Mouse (Mus musculus) retina, postnatal 1 day (tissue): ENCODE measurements around the gene Ccdc85b.
A peak's percentile ranks its signal among the peaks of the same experiment; 100 is the strongest.
"Not testable (repeated sequence)": the region's sequence is repeated elsewhere in the genome, so short reads cannot be mapped to it uniquely, and the experiment has no call there.

ENCODE experiments used
- DNase-seq: peaks from one replicate; pipeline ENCODE4 v3.0.0-alpha.2; 2012

Ccdc85b gene

GRCm38 (mm10) chr19:5457746-5458442 lies at the start of gene Ccdc85b:
TSS of gene Ccdc85b (minus strand) at chr19:5457894.
- DNase-seq = no peak

- no peak for DNase-seq
These were observed 46.0 kb upstream of the Ccdc85b start, which contains the start of gene 1700020D05Rik for GRCm38 (mm10) chr19:5503687-5504086. TSS of gene 1700020D05Rik (minus strand) at chr19:5503787.

DNA sequence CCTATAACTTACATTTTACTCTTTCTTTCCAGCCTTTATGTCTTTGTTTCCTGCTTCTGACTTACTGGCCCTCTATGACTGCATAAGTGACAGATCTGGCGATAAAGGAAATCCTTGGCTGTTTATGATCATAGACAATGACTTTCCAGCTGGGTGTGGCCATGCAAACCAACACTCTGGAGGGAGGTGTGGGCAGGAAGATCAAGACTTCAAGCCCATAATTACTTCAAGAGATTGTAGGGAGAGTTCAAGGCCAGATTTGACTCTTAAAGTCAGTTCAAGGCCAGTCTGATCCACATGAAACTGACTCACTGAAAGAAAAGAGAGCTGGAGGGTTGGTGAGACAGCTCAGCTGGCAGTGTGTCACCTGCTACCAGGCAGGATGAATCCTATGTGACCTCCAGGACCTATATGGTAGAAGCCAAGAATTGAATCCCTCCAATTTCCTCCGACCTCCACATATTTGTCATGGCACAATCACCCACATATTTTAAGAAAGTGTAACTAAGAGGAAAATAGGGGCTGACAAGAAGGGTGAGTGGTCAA lies 42.7 kb upstream of the Ccdc85b start:
- DNase-seq = no peak

DNA sequence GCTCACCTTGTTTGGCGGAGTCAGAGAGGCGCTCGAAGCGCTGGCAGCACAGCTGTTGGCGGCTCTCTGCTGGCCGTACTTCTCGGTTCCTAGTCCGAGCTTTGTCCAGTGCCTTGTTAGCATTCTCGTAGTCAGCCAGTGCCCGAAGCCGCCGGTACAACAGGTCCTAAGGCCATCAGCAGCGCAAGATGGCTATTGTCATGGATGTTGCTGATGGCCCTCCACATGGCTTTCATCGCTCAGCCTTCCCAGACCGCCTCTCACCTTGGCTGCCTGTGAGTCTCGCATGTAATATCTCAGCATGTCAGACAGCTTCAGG lies 38.3 kb upstream of the Ccdc85b start:
- DNase-seq = no peak

GRCm38 (mm10) chr19:5495353-5496051 lies 37.8 kb upstream of the Ccdc85b start:
- no peak for DNase-seq

GRCm38 (mm10) chr19:5494314-5494713 lies 36.6 kb upstream of the Ccdc85b start:
- DNase-seq = no peak

GRCm38 (mm10) chr19:5493301-5493721 lies 35.6 kb upstream of the Ccdc85b start:
- DNase-seq = peak; percentile 42

DNA sequence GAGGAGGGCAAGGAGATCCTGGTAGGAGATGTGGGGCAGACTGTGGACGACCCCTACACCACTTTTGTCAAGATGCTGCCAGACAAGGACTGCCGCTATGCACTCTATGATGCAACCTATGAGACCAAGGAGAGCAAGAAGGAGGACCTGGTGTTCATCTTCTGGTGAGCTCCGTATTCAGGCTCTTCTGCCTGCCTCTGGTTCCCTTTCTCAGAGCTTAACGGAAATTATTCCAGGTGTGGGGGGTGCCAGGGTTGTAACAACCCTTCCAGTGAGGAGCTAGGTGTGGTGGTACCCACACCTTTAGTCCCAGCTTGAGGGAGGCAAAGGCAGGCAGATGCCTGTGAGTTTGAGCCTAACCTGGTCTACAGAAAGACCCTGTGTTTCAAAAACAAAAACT lies 34.9 kb upstream of the Ccdc85b start:
- no peak for DNase-seq

DNA sequence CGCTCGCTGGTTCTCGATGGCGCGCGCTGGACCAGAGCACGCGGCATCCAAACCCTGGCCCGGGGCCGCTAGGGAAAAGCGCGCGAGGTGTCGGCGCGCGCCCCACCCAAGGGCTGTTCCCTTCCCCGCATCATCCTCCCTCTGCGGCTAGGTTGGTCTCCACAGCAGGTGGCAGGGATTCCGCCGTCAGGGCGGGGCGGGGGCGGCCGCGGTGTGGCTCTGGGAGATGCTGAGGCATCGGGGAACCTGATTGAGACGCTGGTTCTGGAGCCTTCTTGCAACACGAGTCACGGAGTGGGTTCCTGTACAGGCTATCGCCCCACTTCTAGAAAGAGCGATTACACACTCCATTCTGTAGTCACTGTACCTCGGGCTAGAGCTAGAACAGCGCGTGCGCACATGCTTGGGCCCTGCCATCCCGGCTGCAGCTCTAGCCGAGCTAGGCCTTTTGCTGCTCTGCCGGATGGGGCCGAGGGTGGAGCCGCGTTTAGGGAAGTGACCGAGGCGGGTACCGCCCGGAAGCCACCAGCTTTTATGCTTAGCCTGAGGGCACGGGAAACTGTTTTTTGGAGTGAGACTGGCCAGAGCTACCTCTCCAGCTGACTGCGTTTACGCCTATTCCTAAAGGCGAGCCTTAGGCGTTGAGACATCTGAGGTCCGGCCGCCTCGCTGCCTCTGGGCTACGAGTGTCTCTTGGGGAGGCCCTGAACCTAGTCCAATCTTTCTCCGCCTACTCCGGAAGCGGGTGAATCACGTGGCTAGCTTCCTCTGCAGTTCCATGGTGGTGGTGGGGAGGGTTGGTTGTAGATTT lies 33.4 kb upstream of the Ccdc85b start:
- DNase-seq = peak; percentile 83

DNA sequence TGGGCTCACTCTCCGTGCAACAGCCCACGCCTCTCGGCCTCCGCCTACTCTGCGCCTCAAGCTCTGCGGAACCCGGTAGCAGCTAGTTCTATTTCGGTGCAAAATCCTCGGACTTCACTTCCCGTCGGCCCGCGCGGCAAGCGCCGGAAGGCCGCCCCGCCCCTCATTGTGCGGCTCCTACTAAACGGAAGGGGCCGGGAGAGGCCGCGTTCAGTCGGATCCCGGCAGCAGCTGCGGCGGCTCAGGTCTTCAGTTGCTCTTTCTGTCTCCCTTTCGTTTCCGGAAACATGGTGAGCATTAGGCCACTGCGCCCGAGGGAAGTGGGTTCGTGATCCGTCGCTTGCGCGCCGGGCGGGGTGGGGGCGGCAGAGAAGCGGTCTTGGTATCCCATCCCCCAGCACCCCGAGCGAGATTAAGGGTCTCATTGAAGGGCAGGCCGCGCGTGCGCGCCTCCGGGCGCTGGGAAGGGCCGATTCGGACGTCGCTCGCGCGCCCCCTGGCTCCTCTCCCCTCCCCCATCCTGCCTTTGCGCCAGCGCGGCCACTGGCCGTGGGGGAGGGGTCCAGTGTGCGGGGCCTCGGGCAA lies 32.7 kb upstream of the Ccdc85b start, which contains the start of gene Cfl1:
Gene Cfl1 (plus strand): TSS at position 143 of the 585 bp plus-strand sequence.
- DNase-seq = peak; percentile 98

- not testable (repeated sequence) for DNase-seq
These were observed 32.0 kb upstream of the Ccdc85b start for GRCm38 (mm10) chr19:5489721-5490120.

DNA sequence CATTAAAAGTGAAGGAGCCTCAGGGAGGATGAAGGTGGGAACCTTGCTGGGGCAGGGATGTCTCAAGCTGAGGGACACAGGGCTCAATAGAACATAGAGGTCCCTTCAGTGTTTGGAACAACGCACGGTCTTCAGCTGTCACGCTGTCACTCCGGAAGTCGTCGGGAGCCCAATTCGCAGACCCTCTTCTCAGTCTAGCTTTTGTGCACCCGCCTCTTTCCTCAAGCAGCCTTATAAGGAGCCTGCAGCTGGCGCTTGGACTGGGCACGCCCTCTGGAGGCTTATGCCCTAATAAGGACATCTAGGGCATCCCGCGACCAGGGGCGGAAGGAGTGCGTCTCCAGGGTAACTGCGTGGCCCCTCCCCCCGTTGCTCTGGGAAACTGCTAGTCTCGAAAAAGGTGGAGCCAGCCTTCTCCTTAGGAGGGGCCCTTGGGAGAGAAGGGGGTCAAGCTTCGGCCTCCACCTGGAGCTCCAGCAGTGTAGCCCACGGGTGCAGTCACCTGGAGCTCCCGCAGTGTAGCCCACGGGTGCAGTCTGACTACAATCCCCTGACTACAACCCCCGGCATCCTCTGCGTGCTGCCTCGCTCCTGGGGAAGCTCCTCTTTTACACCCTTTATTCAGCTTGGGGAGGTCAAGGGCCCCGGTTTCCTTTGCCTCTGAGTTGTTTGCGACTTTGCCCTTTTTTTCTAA lies 31.3 kb upstream of the Ccdc85b start:
- peak; percentile 99 for DNase-seq

GRCm38 (mm10) chr19:5487768-5488550 lies 30.3 kb upstream of the Ccdc85b start, which contains the start of gene Mus81:
TSS of gene Mus81 (minus strand) at chr19:5488402.
- peak; percentile 97 for DNase-seq

DNA sequence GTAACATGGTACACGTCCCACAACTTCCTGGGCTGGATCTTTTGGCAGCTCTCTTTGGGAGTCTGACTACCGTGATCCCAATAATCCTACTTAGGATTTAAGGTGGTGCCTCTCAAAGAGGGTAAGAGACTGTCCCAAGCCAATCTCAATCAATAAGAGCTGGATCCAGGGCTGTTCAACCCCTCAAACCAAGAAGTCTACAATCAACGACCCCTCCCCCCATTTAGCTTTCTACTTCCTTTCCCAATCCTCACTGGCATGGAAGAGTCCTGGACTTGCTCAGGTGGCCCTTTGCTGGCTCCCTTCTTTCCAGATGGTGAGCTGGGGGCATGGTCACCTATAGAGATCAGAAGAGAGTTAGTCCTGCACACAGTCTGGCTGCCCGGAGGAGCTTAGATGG lies 29.1 kb upstream of the Ccdc85b start:
- no peak for DNase-seq

DNA sequence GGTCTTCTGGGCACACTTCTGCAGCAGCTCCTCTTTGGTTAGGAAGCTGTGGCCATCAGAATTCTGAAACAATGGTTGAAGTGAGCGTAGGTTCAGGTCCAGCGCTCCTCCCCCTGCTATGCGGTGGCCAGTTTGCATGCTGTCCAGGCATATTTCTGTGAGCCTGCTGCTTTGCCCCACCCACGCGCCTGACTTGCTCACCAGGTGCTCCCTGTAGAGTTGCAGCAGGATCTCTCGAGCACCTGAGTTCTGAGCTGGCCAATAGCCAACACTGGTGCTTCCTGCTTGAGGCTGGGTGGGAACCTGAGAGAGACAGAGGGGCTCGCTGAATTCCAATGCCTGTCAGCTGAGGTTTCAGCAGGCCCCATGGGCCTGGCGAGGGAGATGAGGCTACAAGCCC lies 28.6 kb upstream of the Ccdc85b start:
- DNase-seq = no peak

DNA sequence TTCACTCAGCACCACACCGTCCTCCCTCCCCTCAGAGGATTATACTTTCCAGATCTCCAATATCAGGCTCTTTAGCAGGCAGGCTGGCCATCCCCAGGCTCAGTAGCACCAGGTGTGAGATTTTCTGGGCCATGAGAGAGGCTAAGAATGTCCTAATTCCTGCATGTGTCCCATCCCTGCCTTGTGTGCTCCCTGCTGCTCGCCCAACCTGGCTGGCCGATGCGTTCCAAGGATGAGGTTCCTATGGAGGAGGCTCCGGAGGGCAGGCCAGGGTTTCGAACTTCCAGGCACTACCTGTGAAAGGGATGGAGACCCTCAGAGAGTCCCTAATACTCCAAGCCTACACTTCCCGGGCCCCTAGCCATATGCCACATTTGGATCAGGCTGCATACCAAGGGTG lies 28.1 kb upstream of the Ccdc85b start:
- DNase-seq = no peak

DNA sequence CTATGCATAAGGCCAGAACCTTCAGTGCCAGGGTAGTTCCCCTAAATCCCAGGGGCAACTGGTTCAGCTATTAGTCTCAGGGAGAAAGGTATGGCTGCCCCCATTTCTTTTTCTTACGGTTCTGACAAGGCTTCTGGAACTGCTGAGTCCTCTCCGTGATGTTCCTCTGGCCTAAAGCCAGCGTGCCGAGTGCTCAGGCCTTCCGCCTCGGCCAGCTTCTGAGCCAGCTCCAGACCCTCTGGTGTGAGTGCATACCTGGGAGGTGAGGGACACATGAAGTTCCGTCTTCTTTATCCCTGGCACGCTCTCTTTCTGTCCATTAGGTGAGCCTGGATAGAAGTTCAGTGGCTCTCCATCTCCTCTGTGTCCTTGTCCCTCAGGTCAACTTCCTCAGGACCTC lies 27.7 kb upstream of the Ccdc85b start:
- no peak for DNase-seq

GRCm38 (mm10) chr19:5484496-5484895 lies 26.8 kb upstream of the Ccdc85b start:
- no peak for DNase-seq

GRCm38 (mm10) chr19:5483386-5484359 lies 26.0 kb upstream of the Ccdc85b start:
- no peak for DNase-seq

DNA sequence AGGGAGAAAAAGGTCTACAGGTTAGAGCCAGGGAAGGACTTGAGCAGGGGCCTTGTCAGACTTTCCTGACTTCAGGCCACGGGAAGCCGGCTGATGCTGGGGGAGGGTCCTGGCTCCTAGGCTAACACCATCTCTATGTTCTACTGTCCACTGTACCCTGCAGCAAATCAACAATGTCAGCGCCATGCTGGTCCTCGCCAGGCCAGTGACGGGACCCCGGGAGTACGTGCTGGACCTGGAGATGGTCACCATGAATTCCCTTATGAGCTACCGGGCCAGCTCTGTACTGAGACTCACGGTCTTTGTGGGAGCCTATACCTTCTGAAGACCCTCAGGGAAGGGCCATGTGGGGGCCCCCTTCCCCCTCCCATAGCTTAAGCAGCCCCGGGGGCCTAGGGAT lies 23.7 kb upstream of the Ccdc85b start:
- DNase-seq = no peak
